Mouse (Mus musculus) bone marrow macrophage, adult 2 months (primary cell): ENCODE data around the gene Qrich2. TPM values are rescaled to one million over a fixed set of nuclear protein-coding genes. Genes with fewer than 3 reads are reported as not detected.

Experiments used
- H3K27ac ChIP-seq: 2 replicates; pipeline ENCODE4 v1.5.1; 2012; ENCODE audit warnings: low read depth, low read length; ENCODE audit not compliant: insufficient read depth
- H3K4me1 ChIP-seq: 2 replicates; pipeline ENCODE4 v1.6.1; 2012; ENCODE audit warnings: low read length; ENCODE audit not compliant: control insufficient read depth, insufficient read depth
- H3K4me3 ChIP-seq: 2 replicates; pipeline ENCODE4 v1.5.1; 2012; ENCODE audit warnings: mild to moderate bottlenecking, low read length, moderate library complexity; ENCODE audit not compliant: insufficient read depth
- CTCF ChIP-seq: IDR thresholded peaks from 2 replicates; pipeline ENCODE4 v1.5.1; 2012; ENCODE audit warnings: low read depth, mild to moderate bottlenecking, low read length, moderate library complexity
- POLR2A ChIP-seq: IDR thresholded peaks from 2 replicates; pipeline ENCODE4 v1.6.1; 2012; ENCODE audit warnings: mild to moderate bottlenecking, low read depth, low read length, borderline replicate concordance
- polyA plus RNA-seq: library from polyadenylated mRNA; stranded (reverse); fragments of >200 nt; gene quantifications from 2 replicates; pipeline ENCODE4 v1.2.4, GENCODE M21; 2012; ENCODE audit not compliant: missing spikeins, insufficient read depth, insufficient read length

Qrich2 gene
- polyA plus RNA-seq, 1 experiment = not detected

DNA sequence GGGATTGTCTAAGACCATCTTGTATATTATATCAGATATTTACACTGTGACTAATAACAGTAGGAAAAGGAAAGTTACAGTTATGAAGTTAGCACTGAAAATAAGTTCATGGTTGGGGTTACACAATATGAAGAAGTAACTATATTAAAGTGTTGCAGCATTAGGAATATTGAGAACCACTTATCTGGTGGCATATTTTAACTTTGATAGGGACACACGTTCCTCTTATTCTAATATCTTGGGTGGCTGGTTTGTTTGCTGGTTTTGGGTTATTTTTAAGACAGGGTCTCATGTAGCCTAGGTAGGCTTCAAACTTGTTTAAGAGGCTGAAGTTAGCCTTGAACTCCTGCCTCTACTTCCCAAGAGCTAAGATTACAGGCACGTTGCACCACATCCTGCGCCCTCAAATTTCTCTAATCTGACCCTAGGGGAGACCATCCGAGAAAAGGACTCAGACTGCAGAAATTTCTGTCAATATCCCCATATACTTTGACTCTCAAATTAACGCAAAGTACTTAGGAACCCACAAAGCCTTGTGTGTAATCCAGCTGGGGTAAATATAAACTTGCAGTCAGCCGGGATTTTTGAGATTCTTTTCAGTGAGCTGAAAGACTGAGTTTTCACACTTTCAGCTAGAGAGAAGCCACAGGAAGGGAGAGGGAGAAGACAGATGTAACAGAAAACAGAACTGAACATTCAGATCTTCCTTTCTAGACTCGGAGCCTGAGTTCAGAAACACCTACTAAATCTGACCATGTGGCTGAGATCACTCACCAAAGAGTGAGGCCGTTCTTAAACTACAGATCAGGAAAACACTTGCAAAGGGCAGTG lies 68.3 kb downstream of the Qrich2 start:
- TF ChIP-seq POLR2A (no peak), CTCF (no peak)
- Histone ChIP-seq H3K27ac (no peak overlapping the region), H3K4me1 (peaks cover 7% of the 10 kb centered on the region), H3K4me3 (no peak overlapping the region)

DNA sequence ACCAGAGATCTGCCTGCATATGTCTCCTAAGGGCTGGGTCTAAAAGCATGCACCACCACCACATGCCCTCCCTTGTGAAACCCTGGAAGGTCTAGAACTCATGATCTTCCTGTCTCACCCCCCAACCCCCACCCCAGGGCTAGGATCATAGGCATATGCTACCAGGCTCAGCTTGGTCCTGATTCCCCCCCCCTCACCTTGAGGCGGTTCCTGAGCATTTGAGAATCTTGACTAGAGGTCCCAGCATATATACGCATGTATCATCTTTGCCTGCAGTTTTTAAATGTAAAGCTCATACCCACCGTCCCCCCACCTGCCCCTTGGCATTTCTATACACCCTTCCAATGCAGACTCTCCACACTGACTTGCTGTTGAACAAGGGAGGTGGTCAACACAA lies 69.1 kb downstream of the Qrich2 start:
- H3K4me1 ChIP-seq = peaks cover 7% of the 10 kb centered on the region
- TF ChIP-seq CTCF = no peak
- no peak for TF ChIP-seq POLR2A
- H3K27ac ChIP-seq = no peak overlapping the region

GRCm38 (mm10) chr11:116396276-116396933 lies 69.6 kb downstream of the Qrich2 start:
- no peak overlapping the region for H3K4me3 ChIP-seq
- TF ChIP-seq CTCF (no peak), POLR2A (no peak)
- H3K27ac ChIP-seq = no peak overlapping the region
- H3K4me1 ChIP-seq = peaks cover 7% of the 10 kb centered on the region

More for the DNA sequence above, 69.1 kb downstream of the Qrich2 start:
- no peak overlapping the region for H3K4me3 ChIP-seq

- Histone ChIP-seq H3K27ac (no peak overlapping the region), H3K4me1 (peaks cover 7% of the 10 kb centered on the region), H3K4me3 (no peak overlapping the region)
- no peak for TF ChIP-seq CTCF
These were observed 71.3 kb downstream of the Qrich2 start for GRCm38 (mm10) chr11:116394769-116395168.

Other genes with a start within 250 kb of the Qrich2 start
- gene Evpl, start 228.2 kb downstream of the Qrich2 start, polyA plus RNA-seq = not detected in 2 replicates
- 42.5 and 43.7 TPM in 2 replicates for gene Srp68, start 192.0 kb downstream of the Qrich2 start, polyA plus RNA-seq
- 0.41 TPM in 1 of 2 replicates, not detected in the other for gene Galr2, start 185.3 kb downstream of the Qrich2 start, polyA plus RNA-seq
- gene Exoc7, start 159.0 kb downstream of the Qrich2 start, polyA plus RNA-seq = 71.8 and 88.2 TPM in 2 replicates
- not detected in 2 replicates for gene Foxj1, start 130.8 kb downstream of the Qrich2 start, polyA plus RNA-seq
- 12.3 and 12.4 TPM in 2 replicates for gene Rnf157, start 53.2 kb downstream of the Qrich2 start, polyA plus RNA-seq
- 123 and 152 TPM in 2 replicates for gene Ubald2, start 32.1 kb downstream of the Qrich2 start, polyA plus RNA-seq
- gene Prpsap1, start 28.0 kb upstream of the Qrich2 start, polyA plus RNA-seq = 50.8 and 54.5 TPM in 2 replicates
- gene Sphk1, start 64.7 kb upstream of the Qrich2 start, polyA plus RNA-seq = not detected in 2 replicates
- 6.2 and 8.0 TPM in 2 replicates for gene Ube2o, start 115.2 kb upstream of the Qrich2 start, polyA plus RNA-seq
- not detected in 2 replicates for gene Aanat, start 120.2 kb upstream of the Qrich2 start, polyA plus RNA-seq
- 37.5 and 39.0 TPM in 2 replicates for gene Rhbdf2, start 160.8 kb upstream of the Qrich2 start, polyA plus RNA-seq
- gene Prcd, start 187.3 kb upstream of the Qrich2 start, polyA plus RNA-seq = not detected in 2 replicates
- not detected in 2 replicates for gene Cygb, start 188.1 kb upstream of the Qrich2 start, polyA plus RNA-seq